Mouse (Mus musculus): Measurements from ENCODE around the gene Vps37b. TPM values are rescaled to one million over a fixed set of nuclear protein-coding genes. Genes with fewer than 3 reads are reported as not detected.

The Vps37b gene
- total and polyA plus RNA-seq, 2 experiments from 2014 or later: 51.4 to 55.7 TPM

- peak; percentile 78 for DNase-seq (ENCODE audit: low spot score)
- Histone ChIP-seq H3K9ac (replicated peaks; ENCODE audit: low read depth, low read length) (0 out of 2 replicates have a peak overlapping the region, but pooled peaks have one; percentile 13), H3K9me3 (replicated peaks; ENCODE audit: control insufficient read depth, low read length) (no peaks in the 10 kb centered on the region), H3K27ac (ENCODE audit: low read depth) (peak overlapping the region; percentile 90), H3K4me3 (ENCODE audit: low read depth, low read length) (no peak overlapping the region), H3K4me2 (ENCODE audit: low read depth, low read length) (no peak overlapping the region), H3K27me3 (ENCODE audit: control insufficient read depth, insufficient read depth, low read length) (no peaks in the 10 kb centered on the region), H3K36me3 (replicated peaks; ENCODE audit: control insufficient read depth, insufficient read depth, low read length) (peaks cover 10% of the 10 kb centered on the region; the same call in 1 of the 2 replicates), H3K4me1 (ENCODE audit: control insufficient read depth, insufficient read depth) (peaks cover 22% of the 10 kb centered on the region)
- ATAC-seq (ENCODE audit: insufficient read depth, low read depth): peak; percentile 82
- TF ChIP-seq CTCF (IDR thresholded peaks at IDR 0.05; ENCODE audit: low read depth) (peak; percentile 94), EP300 (IDR thresholded peaks at IDR 0.05; ENCODE audit: low read depth) (no peak)
- 34% methylated on average over 5 of the region's 5 CpGs for WGBS
Measured at GRCm38 (mm10) chr5:123992794-123993193, 39.3 kb downstream of the Vps37b start.

GRCm38 (mm10) chr5:123992193-123992637 lies 39.9 kb downstream of the Vps37b start:
- peak; percentile 81 for DNase-seq (ENCODE audit: low spot score)
- WGBS: 38% methylated on average over 10 of the region's 10 CpGs

GRCm38 (mm10) chr5:123991321-123991720 lies 40.7 kb downstream of the Vps37b start:
- H3K4me1 ChIP-seq (ENCODE audit: control insufficient read depth, insufficient read depth): peaks cover 28% of the 10 kb centered on the region
- no peaks in the 10 kb centered on the region for H3K9me3 ChIP-seq (replicated peaks; ENCODE audit: control insufficient read depth, low read length)
- H3K36me3 ChIP-seq (replicated peaks; ENCODE audit: control insufficient read depth, insufficient read depth, low read length): no peaks in the 10 kb centered on the region
- TF ChIP-seq CTCF (IDR thresholded peaks at IDR 0.05; ENCODE audit: low read depth) (no peak), EP300 (IDR thresholded peaks at IDR 0.05; ENCODE audit: low read depth) (no peak)
- no peaks in the 10 kb centered on the region for H3K27me3 ChIP-seq (ENCODE audit: control insufficient read depth, insufficient read depth, low read length)
- peak overlapping the region; percentile 90; the same call in 1 of the 2 replicates for H3K27ac ChIP-seq (ENCODE audit: low read depth)
- H3K4me2 ChIP-seq (ENCODE audit: low read depth, low read length): no peak overlapping the region
- no peak overlapping the region for H3K4me3 ChIP-seq (ENCODE audit: low read depth, low read length)
- no peak overlapping the region; the same call in 1 of the 2 replicates for H3K9ac ChIP-seq (replicated peaks; ENCODE audit: low read depth, low read length)
- DNase-seq (ENCODE audit: low spot score) (no peak), ATAC-seq (ENCODE audit: insufficient read depth, low read depth) (no peak)
- 79% methylated on average over 6 of the region's 6 CpGs for WGBS

More at GRCm38 (mm10) chr5:123992193-123992637, 39.9 kb downstream of the Vps37b start:
- Histone ChIP-seq H3K9ac (replicated peaks; ENCODE audit: low read depth, low read length) (0 out of 2 replicates have a peak overlapping the region, but pooled peaks have one; percentile 13), H3K4me1 (ENCODE audit: control insufficient read depth, insufficient read depth) (peaks cover 22% of the 10 kb centered on the region), H3K4me3 (ENCODE audit: low read depth, low read length) (no peak overlapping the region), H3K36me3 (replicated peaks; ENCODE audit: control insufficient read depth, insufficient read depth, low read length) (peaks cover 8% of the 10 kb centered on the region; the same call in 1 of the 2 replicates), H3K9me3 (replicated peaks; ENCODE audit: control insufficient read depth, low read length) (no peaks in the 10 kb centered on the region), H3K4me2 (ENCODE audit: low read depth, low read length) (no peak overlapping the region; the same call in 1 of the 2 replicates), H3K27me3 (ENCODE audit: control insufficient read depth, insufficient read depth, low read length) (no peaks in the 10 kb centered on the region), H3K27ac (ENCODE audit: low read depth) (peak overlapping the region; percentile 90)
- TF ChIP-seq CTCF (IDR thresholded peaks at IDR 0.05; ENCODE audit: low read depth): no peak
- TF ChIP-seq EP300 (IDR thresholded peaks at IDR 0.05; ENCODE audit: low read depth): no peak
- peak; percentile 69 for ATAC-seq (ENCODE audit: insufficient read depth, low read depth)

GRCm38 (mm10) chr5:123989941-123990885 lies 41.9 kb downstream of the Vps37b start:
- Histone ChIP-seq H3K36me3 (replicated peaks; ENCODE audit: control insufficient read depth, insufficient read depth, low read length) (no peaks in the 10 kb centered on the region), H3K4me1 (ENCODE audit: control insufficient read depth, insufficient read depth) (peaks cover 38% of the 10 kb centered on the region), H3K9ac (replicated peaks; ENCODE audit: low read depth, low read length) (no peak overlapping the region), H3K27me3 (ENCODE audit: control insufficient read depth, insufficient read depth, low read length) (no peaks in the 10 kb centered on the region), H3K4me2 (ENCODE audit: low read depth, low read length) (no peak overlapping the region), H3K9me3 (replicated peaks; ENCODE audit: control insufficient read depth, low read length) (no peaks in the 10 kb centered on the region), H3K4me3 (ENCODE audit: low read depth, low read length) (no peak overlapping the region), H3K27ac (ENCODE audit: low read depth) (no peak overlapping the region)
- ATAC-seq (ENCODE audit: insufficient read depth, low read depth): no peak
- WGBS: 76% methylated on average over 20 of the region's 20 CpGs
- DNase-seq (ENCODE audit: low spot score): no peak
- no peak for TF ChIP-seq EP300 (IDR thresholded peaks at IDR 0.05; ENCODE audit: low read depth)
- no peak for TF ChIP-seq CTCF (IDR thresholded peaks at IDR 0.05; ENCODE audit: low read depth)

GRCm38 (mm10) chr5:123987511-123987910 lies 44.6 kb downstream of the Vps37b start:
- Histone ChIP-seq H3K4me1 (ENCODE audit: control insufficient read depth, insufficient read depth) (peaks cover 45% of the 10 kb centered on the region), H3K4me2 (ENCODE audit: low read depth, low read length) (no peak overlapping the region), H3K36me3 (replicated peaks; ENCODE audit: control insufficient read depth, insufficient read depth, low read length) (no peaks in the 10 kb centered on the region), H3K9me3 (replicated peaks; ENCODE audit: control insufficient read depth, low read length) (no peaks in the 10 kb centered on the region), H3K4me3 (ENCODE audit: low read depth, low read length) (no peak overlapping the region), H3K27ac (ENCODE audit: low read depth) (no peak overlapping the region), H3K9ac (replicated peaks; ENCODE audit: low read depth, low read length) (no peak overlapping the region), H3K27me3 (ENCODE audit: control insufficient read depth, insufficient read depth, low read length) (no peaks in the 10 kb centered on the region)
- TF ChIP-seq CTCF (IDR thresholded peaks at IDR 0.05; ENCODE audit: low read depth): no peak
- TF ChIP-seq EP300 (IDR thresholded peaks at IDR 0.05; ENCODE audit: low read depth): no peak
- no peak for DNase-seq (ENCODE audit: low spot score)
- no peak for ATAC-seq (ENCODE audit: insufficient read depth, low read depth)
- 78% methylated on average over 4 of the region's 4 CpGs for WGBS
